Mouse (Mus musculus) E14TG2a.4 (cell line): ENCODE results near the gene Pigl.

Source experiments
- CTCF ChIP-seq: conservative IDR thresholded peaks from 2 replicates; pipeline ENCODE4 v1.5.1; 2014; ENCODE audit warnings: low read length
- NANOG ChIP-seq: IDR thresholded peaks from 2 replicates; pipeline ENCODE4 v1.6.1; 2014; ENCODE audit warnings: borderline replicate concordance, low read length, mixed read lengths
- POU5F1 ChIP-seq: IDR thresholded peaks from 2 replicates; pipeline ENCODE4 v1.6.1; 2014; ENCODE audit warnings: low read length, borderline replicate concordance

DNA sequence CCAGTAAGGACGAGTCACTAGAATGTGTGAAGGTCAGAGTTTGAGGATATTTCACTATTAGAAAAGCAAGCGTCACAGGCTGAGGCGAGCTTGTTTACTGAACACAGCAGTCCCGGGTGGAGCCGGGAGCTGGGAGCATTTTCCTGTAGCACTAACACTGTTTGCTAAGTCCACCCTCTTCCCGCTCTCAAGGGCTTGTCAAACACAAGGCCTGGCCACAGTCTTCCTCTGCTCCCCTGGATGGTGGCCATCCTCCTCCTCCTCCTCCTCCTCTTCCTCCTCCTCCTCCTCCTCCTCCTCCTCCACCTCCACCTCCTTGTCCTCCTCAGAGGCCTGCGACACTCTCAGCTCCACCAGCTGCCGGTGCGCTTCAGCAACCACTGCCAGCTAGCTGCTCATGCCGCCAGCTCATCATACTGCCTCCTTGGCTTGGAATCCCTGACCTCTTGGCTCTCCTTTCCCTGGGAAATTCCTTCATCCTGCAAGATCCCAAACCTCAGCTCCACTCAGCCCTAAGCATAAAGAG, 37.1 kb downstream of the Pigl start:
- TF ChIP-seq CTCF, result no peak
- no peak for TF ChIP-seq POU5F1
- no peak for TF ChIP-seq NANOG
